Mouse (Mus musculus) forebrain, postnatal 0 days (tissue): ENCODE results near the gene Fut1. TPM values are rescaled to one million over a fixed set of nuclear protein-coding genes. Genes with fewer than 3 reads are reported as not detected.
A peak's percentile ranks its signal among the peaks of the same experiment; 100 is the strongest.

ENCODE experiments used
- ATAC-seq: fragments of 200-750 bp; cut with Nextera tagmentation; 2 replicates; pipeline ENCODE4 v1.8.0; 2017; ENCODE audit warnings: mild to moderate bottlenecking, moderate library complexity
- DNase-seq: peaks from one replicate; pipeline ENCODE4 v3.0.0-alpha.2; 2015
- H3K27ac ChIP-seq: fragments of 300-500 bp; sonication (generic); 2 replicates; pipeline ENCODE4 v1.5.1; 2014; ENCODE audit warnings: low read depth, mild to moderate bottlenecking, antibody characterized with exemption, low read length, moderate library complexity, mixed read lengths
- H3K27me3 ChIP-seq: fragments of 300-500 bp; sonication (generic); 2 replicates; pipeline ENCODE4 v1.6.1; 2014; ENCODE audit warnings: mild to moderate bottlenecking, low read length, mixed read lengths; ENCODE audit not compliant: insufficient read depth
- H3K36me3 ChIP-seq: fragments of 300-500 bp; sonication (generic); 2 replicates; pipeline ENCODE4 v1.6.1; 2014; ENCODE audit warnings: mild to moderate bottlenecking, moderate library complexity; ENCODE audit not compliant: insufficient read depth
- H3K4me1 ChIP-seq: fragments of 300-500 bp; sonication (generic); 2 replicates; pipeline ENCODE4 v1.6.1; 2014; ENCODE audit warnings: antibody characterized with exemption; ENCODE audit not compliant: insufficient read depth
- H3K4me2 ChIP-seq: fragments of 300-500 bp; sonication (generic); 2 replicates; pipeline ENCODE4 v1.6.1; 2014; ENCODE audit warnings: low read depth, mild to moderate bottlenecking, moderate library complexity
- H3K4me3 ChIP-seq: fragments of 300-500 bp; sonication (generic); 2 replicates; pipeline ENCODE4 v1.5.1; 2014; ENCODE audit warnings: low read depth, low read length, mixed read lengths
- H3K9ac ChIP-seq: fragments of 300-500 bp; sonication (generic); 2 replicates; pipeline ENCODE4 v1.6.1; 2014; ENCODE audit warnings: mild to moderate bottlenecking
- H3K9me3 ChIP-seq: fragments of 300-500 bp; sonication (generic); 2 replicates; pipeline ENCODE4 v1.6.1; 2016; ENCODE audit warnings: low read length
- CTCF ChIP-seq: sonication (generic); IDR thresholded peaks from 2 replicates; pipeline ENCODE4 v1.5.1; 2016; ENCODE audit warnings: antibody characterized with exemption, control low read depth, low read depth
- WGBS: fragments of 180-500 bp; shearing (Covaris S2); extraction: QIAGEN DNeasy Blood & Tissue Kit; methylation state at CpG from one replicate; pipeline ENCODE4 v1.1.7; 2014; 5-methylcytosine and 5-hydroxymethylcytosine counted together
- polyA plus RNA-seq: library from polyadenylated mRNA; unstranded; fragments of >200 nt; fragmentation: Nextera tagmentation; extraction: Ambion mirVana; gene quantifications from 2 replicates; pipeline ENCODE4 v1.2.1, GENCODE M21; 2015
- total RNA-seq: library from RNA; depleted of rRNA; stranded (reverse); fragments of >200 nt; gene quantifications from 2 replicates; pipeline ENCODE4 v1.2.3, GENCODE M21; 2014; rRNA removed

The Fut1 gene
- 0.08 and 0.29 TPM in 2 replicates for total RNA-seq
- not detected in 2 replicates for polyA plus RNA-seq

DNA sequence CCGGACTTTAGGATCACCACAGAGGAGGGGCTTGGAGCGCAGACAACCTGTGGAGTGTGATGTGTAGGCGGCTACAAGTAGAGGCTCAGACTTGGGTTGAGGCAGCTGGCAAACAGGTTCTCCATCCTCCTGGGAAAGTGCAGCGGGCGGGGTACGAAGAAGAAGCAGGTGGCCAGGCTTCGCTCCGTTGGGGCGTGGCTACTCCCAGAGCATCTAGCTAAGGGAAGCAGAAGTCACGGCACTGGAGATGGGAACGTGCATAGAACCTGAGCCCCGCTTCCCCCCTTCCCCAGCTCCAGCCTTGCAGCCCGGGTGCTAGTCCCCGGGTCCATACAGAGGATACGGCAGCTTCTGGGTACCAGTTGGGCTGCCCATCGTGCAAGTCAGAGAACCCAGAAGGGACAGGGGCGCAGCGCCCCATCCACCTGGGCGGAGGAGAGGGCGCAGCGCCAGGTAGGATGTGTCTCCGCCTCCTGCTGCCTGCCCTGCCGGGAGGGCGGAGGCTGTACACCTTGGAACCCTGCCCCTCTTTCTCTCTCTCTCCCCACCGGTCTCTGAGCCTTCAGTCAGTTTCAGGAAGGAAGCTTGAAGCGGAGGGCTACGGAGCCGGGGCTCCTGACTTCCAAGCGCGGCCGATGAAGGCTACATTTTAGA, at the start of gene Fut1:
Gene Fut1 (plus strand): TSS at position 248 of the 654 bp plus-strand sequence.
- ATAC-seq (no peak), DNase-seq (no peak)
- Histone ChIP-seq H3K4me1 (no peaks in the 10 kb centered on the region), H3K27ac (no peak within 1 kb of the TSS), H3K4me2 (peak within 1 kb of the TSS; percentile 41), H3K36me3 (no peaks in the 10 kb centered on the region), H3K4me3 (peak within 1 kb of the TSS; percentile 16), H3K9ac (no peak within 1 kb of the TSS), H3K9me3 (no peaks in the 10 kb centered on the region), H3K27me3 (peaks cover 22% of the 10 kb centered on the region; the same call in 1 of the 2 replicates)
- no peak for TF ChIP-seq CTCF
- WGBS = 6% methylated on average over 29 of the region's 31 CpGs

DNA sequence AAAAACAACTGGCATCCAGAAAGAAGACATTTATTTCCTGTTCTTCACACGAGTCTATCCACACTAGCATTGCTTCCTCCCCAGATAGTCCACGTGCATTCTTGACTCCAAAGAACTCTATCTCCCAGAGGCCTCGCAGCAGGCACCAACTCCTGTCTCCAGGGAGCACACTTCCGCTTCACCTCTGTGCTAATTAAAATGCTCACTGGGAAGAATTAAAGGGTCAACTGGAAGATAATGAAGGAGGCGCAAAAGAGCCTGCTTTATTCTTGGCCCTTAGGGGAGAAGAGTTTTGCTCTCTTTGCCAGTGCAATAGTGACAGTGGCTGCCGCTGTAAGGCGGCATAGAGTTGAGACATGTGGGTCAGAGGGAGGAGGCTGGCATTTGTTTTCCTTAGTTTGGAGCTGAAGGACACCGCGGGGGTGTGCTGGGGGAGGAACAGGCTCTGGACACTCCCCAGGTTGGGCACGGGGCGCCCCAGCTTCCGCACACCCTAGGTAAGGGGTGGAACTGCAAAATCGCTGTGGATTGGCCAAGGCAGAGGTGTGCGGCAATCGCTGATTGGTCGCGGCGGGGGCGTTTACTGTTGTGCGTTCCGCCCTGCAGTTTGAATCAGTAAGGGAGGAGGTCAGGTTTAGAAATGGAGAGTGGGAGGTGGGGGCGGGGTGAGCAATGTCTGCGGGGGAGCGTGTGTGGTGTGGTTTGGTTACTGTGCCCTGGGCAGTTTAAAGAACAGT, 49.1 kb upstream of the Fut1 start:
- H3K27me3 ChIP-seq = no peaks in the 10 kb centered on the region
- no peaks in the 10 kb centered on the region for H3K9me3 ChIP-seq
- WGBS = 1% methylated on average over 24 of the region's 24 CpGs

DNA sequence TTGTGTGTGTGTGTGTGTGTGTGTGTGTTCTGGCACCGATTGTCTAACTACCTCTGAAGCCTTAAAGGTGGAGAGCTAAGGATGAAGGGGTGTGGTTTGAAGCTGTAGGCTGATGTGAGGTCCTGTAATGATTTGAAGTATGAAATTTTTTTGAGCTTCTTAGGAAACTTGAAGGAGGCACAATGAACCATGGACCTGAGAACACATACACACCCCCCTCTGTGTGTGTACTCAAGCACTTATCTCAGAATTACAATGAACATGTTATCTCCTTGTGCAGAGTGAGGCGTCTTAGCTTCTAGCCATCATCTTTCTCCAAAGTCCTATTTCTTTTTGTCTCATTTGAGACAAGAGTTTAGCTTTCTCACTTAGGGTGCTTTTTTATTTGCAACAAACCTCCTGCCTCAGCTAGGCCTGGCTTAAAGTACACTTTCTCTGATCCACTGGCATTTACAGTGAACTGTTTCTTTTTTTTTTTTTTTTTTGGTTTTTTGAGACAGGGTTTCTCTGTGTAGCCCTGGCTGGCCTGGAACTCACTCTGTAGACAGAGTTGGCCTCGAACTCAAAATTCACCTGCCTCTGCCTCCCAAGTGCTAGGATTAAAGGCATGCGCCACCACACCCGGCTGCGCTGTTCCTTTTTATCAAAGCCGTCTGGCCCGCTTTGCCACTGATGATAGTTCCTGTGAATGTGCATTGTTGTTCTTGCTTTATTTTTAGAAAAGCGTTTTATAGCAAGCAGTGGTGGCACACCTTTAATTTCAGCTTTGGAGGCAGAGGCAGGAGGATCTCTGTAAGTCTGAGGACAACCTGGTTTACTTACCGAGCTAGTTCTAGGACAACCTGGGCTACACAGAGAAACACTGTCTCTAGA, 48.3 kb upstream of the Fut1 start:
- no peak for TF ChIP-seq CTCF
- H3K9ac ChIP-seq = no peak overlapping the region

More for the DNA sequence above, 49.1 kb upstream of the Fut1 start:
- Histone ChIP-seq H3K27ac (peak overlapping the region; percentile 66), H3K4me1 (peaks cover 22% of the 10 kb centered on the region), H3K4me2 (peak overlapping the region; percentile 67), H3K4me3 (peak overlapping the region; percentile 44), H3K9ac (peak overlapping the region; percentile 36), H3K36me3 (no peaks in the 10 kb centered on the region)
- TF ChIP-seq CTCF = peak; percentile 22; the same call in 1 of the 2 replicates
- peak; percentile 88 for DNase-seq
- ATAC-seq = peak; percentile 95

DNA sequence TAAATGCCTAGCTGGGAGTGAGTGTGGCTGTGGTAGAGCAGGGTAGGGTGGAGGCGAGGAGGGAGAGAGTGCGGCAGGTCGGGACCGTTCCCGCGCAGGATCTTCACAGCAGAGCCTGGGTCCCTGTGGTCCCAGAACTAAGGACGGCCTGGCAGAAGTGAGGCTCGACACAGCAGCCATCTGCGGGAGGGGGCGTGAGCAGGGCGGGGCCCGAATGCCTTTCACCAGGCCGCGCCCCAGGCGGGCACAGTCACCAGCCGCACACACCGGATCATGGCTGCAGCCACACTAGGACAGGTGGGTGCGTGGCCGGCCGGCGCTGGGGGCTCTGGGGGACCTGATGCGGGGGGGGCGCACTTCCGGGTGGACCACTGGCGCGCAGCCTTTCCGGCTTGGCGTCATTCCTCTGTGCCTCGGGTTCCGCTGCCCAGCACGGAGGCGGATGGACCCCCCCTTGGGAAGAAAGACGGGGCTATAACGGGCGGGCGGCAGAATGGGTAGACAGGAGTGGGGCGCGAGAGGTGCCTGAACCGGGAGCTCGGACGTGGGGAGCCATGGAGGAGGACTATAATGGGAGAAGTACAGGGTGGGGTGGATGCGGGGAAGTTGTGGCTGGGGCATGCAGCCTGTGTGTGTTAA, 46.9 kb upstream of the Fut1 start, which contains the start of gene Bcat2:
Gene Bcat2 (plus strand): TSS at position 51 of the 639 bp plus-strand sequence.
- H3K36me3 ChIP-seq = no peaks in the 10 kb centered on the region
- no peaks in the 10 kb centered on the region for H3K27me3 ChIP-seq
- TF ChIP-seq CTCF = no peak
- WGBS = 2% methylated on average over 39 of the region's 42 CpGs
- peak within 1 kb of the TSS; percentile 90 for H3K9ac ChIP-seq
- H3K4me2 ChIP-seq = peak within 1 kb of the TSS; percentile 67
- DNase-seq = peak; percentile 81
- ATAC-seq = peak; percentile 57
- H3K27ac ChIP-seq = peak within 1 kb of the TSS; percentile 85
- H3K4me1 ChIP-seq = peaks cover 22% of the 10 kb centered on the region
- H3K4me3 ChIP-seq = peak within 1 kb of the TSS; percentile 58
- H3K9me3 ChIP-seq = no peaks in the 10 kb centered on the region

More for the DNA sequence above, 48.3 kb upstream of the Fut1 start:
- no peak for DNase-seq
- no peak for ATAC-seq
- peaks cover 22% of the 10 kb centered on the region for H3K4me1 ChIP-seq
- H3K27ac ChIP-seq = peak overlapping the region; percentile 66
- no peaks in the 10 kb centered on the region for H3K27me3 ChIP-seq
- 79% methylated on average over 10 of the region's 10 CpGs for whole genome bisulfite sequencing
- no peaks in the 10 kb centered on the region for H3K9me3 ChIP-seq
- peak overlapping the region; percentile 67 for H3K4me2 ChIP-seq
- H3K4me3 ChIP-seq = peak overlapping the region; percentile 44
- H3K36me3 ChIP-seq = no peaks in the 10 kb centered on the region

- H3K27ac ChIP-seq = no peak overlapping the region
- TF ChIP-seq CTCF = no peak
- 33% methylated on average over 1 of the region's 1 CpGs for WGBS
- ATAC-seq (no peak), DNase-seq (no peak)
- H3K4me3 ChIP-seq = no peak overlapping the region
- H3K27me3 ChIP-seq = no peaks in the 10 kb centered on the region
- H3K36me3 ChIP-seq = peaks cover 8% of the 10 kb centered on the region; the same call in 1 of the 2 replicates
- H3K4me2 ChIP-seq = no peak overlapping the region
- no peaks in the 10 kb centered on the region for H3K9me3 ChIP-seq
- H3K9ac ChIP-seq = no peak overlapping the region
- H3K4me1 ChIP-seq = peaks cover 22% of the 10 kb centered on the region
Observed at GRCm38 (mm10) chr7:45571966-45572365, 45.1 kb upstream of the Fut1 start.

DNA sequence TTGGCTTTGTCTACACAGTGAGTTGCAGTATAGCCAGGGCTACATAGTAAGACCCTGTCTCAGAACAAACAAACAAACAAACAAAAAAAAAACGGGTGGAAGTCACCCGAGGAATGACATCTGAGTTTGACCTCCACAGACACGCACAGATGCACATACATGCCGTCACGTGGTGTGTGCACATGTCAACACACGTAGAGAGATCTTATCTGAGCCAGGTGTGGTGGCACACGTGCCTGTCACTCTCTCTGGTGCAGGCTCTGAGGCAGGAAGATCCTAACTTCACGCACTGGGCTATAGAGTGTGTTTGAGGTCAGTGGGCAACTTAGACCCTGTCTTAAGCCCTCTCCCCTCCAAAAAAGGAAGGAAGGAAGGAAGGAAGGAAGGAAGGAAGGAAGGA, 43.1 kb upstream of the Fut1 start:
- Histone ChIP-seq H3K27ac (no peak overlapping the region), H3K9me3 (no peaks in the 10 kb centered on the region), H3K4me1 (peaks cover 15% of the 10 kb centered on the region), H3K4me3 (no peak overlapping the region), H3K9ac (no peak overlapping the region), H3K27me3 (no peaks in the 10 kb centered on the region), H3K4me2 (no peak overlapping the region), H3K36me3 (peaks cover 8% of the 10 kb centered on the region; the same call in 1 of the 2 replicates)
- no peak for DNase-seq
- ATAC-seq = no peak
- 80% methylated on average over 8 of the region's 8 CpGs for WGBS
- no peak for TF ChIP-seq CTCF
